Mouse (Mus musculus): ENCODE measurements around the gene Vmn1r226. TPM values are rescaled to one million over a fixed set of nuclear protein-coding genes. Genes with fewer than 3 reads are reported as not detected.

The Vmn1r226 gene
- not detected in 2 replicates for polyA plus RNA-seq (2012; rRNA removed; ENCODE audit: low replicate concordance)

GRCm38 (mm10) chr17:20682543-20682942 is at the start of gene Vmn1r226:
Vmn1r226 (plus strand) TSS chr17:20682843.

GRCm38 (mm10) chr17:20729543-20729942 is 46.9 kb downstream of the Vmn1r226 start, which contains the start of gene Vmn1r227:
Vmn1r227 (plus strand) TSS chr17:20729843.

Other genes starting within 250 kb of the Vmn1r226 start
- gene Vmn2r108, start 201.5 kb upstream of the Vmn1r226 start, polyA plus RNA-seq (2012; rRNA removed; ENCODE audit: low replicate concordance) = not detected in 2 replicates
- gene Vmn1r225, start 184.7 kb upstream of the Vmn1r226 start, polyA plus RNA-seq (2012; rRNA removed; ENCODE audit: low replicate concordance) = not detected in 2 replicates
- gene Vmn2r109, start 118.1 kb upstream of the Vmn1r226 start, polyA plus RNA-seq (2012; rRNA removed; ENCODE audit: low replicate concordance) = not detected in 2 replicates
- gene Vmn2r110, start 86.4 kb upstream of the Vmn1r226 start, polyA plus RNA-seq (2012; rRNA removed; ENCODE audit: low replicate concordance) = not detected in 2 replicates
- not detected in 2 replicates for gene Fpr-rs3, start 58.0 kb upstream of the Vmn1r226 start, polyA plus RNA-seq (2012; rRNA removed; ENCODE audit: low replicate concordance)
- gene Vmn1r227, start 47.0 kb downstream of the Vmn1r226 start, polyA plus RNA-seq (2012; rRNA removed; ENCODE audit: low replicate concordance) = not detected in 2 replicates
- not detected in 2 replicates for gene Vmn1r228, start 103.3 kb downstream of the Vmn1r226 start, polyA plus RNA-seq (2012; rRNA removed; ENCODE audit: low replicate concordance)
- gene Vmn1r229, start 128.7 kb downstream of the Vmn1r226 start, polyA plus RNA-seq (2012; rRNA removed; ENCODE audit: low replicate concordance) = not detected in 2 replicates
- not detected in 2 replicates for gene Vmn1r230, start 157.6 kb downstream of the Vmn1r226 start, polyA plus RNA-seq (2012; rRNA removed; ENCODE audit: low replicate concordance)
- gene Vmn1r231, start 222.2 kb downstream of the Vmn1r226 start, polyA plus RNA-seq (2012; rRNA removed; ENCODE audit: low replicate concordance) = not detected in 2 replicates
- gene Vmn1r232, start 236.9 kb downstream of the Vmn1r226 start, polyA plus RNA-seq (2012; rRNA removed; ENCODE audit: low replicate concordance) = not detected in 2 replicates